Mouse (Mus musculus) midbrain, embryonic 10.5 days (tissue): ENCODE data around the gene Htr2b. TPM values are rescaled to one million over a fixed set of nuclear protein-coding genes. Genes with fewer than 3 reads are reported as not detected.

Experiments used
- DNase-seq: peaks from one replicate; pipeline ENCODE4 v3.0.0-alpha.2; 2017; ENCODE audit warnings: low spot score
- H3K27ac ChIP-seq: fragments of 300-500 bp; sonication (generic); replicated peaks from 2 replicates; pipeline ENCODE4 v1.5.1; 2016; ENCODE audit warnings: mild to moderate bottlenecking
- H3K27me3 ChIP-seq: fragments of 300-500 bp; sonication (generic); 2 replicates; pipeline ENCODE4 v1.6.1; 2016; ENCODE audit warnings: low read depth, mild to moderate bottlenecking; ENCODE audit not compliant: poor library complexity, severe bottlenecking
- H3K36me3 ChIP-seq: fragments of 300-500 bp; sonication (generic); 2 replicates; pipeline ENCODE4 v1.6.1; 2016; ENCODE audit warnings: mild to moderate bottlenecking, moderate library complexity
- H3K4me1 ChIP-seq: fragments of 300-500 bp; sonication (generic); 2 replicates; pipeline ENCODE4 v1.6.1; 2016
- H3K4me3 ChIP-seq: fragments of 300-500 bp; sonication (generic); 2 replicates; pipeline ENCODE4 v1.5.1; 2016; ENCODE audit warnings: mild to moderate bottlenecking, moderate library complexity
- H3K9me3 ChIP-seq: fragments of 300-500 bp; sonication (generic); replicated peaks from 2 replicates; pipeline ENCODE4 v1.6.1; 2016; ENCODE audit warnings: mild to moderate bottlenecking
- WGBS: fragments of 180-500 bp; shearing (Covaris S2); methylation state at CpG from one replicate; pipeline ENCODE4 v1.1.7; 2016; 5-methylcytosine and 5-hydroxymethylcytosine counted together
- polyA plus RNA-seq: library from polyadenylated mRNA; unstranded; fragments of >200 nt; fragmentation: Nextera tagmentation; extraction: Ambion mirVana; gene quantifications from 2 replicates; pipeline ENCODE4 v1.2.1, GENCODE M21; 2016

The Htr2b gene
- polyA plus RNA-seq, 1 experiment from 2014 or later: 0.26 TPM

- peaks cover 11% of the 10 kb centered on the region for H3K36me3 ChIP-seq
- no peaks in the 10 kb centered on the region for H3K9me3 ChIP-seq
- DNase-seq: no peak
- no peak overlapping the region for H3K4me3 ChIP-seq
- WGBS: 89% methylated on average over 5 of the region's 5 CpGs
- no peak overlapping the region for H3K27ac ChIP-seq
- no peaks in the 10 kb centered on the region for H3K27me3 ChIP-seq
- peaks cover 7% of the 10 kb centered on the region; the same call in 1 of the 2 replicates for H3K4me1 ChIP-seq
These were observed 34.5 kb upstream of the Htr2b start for GRCm38 (mm10) chr1:86146293-86146692.

DNA sequence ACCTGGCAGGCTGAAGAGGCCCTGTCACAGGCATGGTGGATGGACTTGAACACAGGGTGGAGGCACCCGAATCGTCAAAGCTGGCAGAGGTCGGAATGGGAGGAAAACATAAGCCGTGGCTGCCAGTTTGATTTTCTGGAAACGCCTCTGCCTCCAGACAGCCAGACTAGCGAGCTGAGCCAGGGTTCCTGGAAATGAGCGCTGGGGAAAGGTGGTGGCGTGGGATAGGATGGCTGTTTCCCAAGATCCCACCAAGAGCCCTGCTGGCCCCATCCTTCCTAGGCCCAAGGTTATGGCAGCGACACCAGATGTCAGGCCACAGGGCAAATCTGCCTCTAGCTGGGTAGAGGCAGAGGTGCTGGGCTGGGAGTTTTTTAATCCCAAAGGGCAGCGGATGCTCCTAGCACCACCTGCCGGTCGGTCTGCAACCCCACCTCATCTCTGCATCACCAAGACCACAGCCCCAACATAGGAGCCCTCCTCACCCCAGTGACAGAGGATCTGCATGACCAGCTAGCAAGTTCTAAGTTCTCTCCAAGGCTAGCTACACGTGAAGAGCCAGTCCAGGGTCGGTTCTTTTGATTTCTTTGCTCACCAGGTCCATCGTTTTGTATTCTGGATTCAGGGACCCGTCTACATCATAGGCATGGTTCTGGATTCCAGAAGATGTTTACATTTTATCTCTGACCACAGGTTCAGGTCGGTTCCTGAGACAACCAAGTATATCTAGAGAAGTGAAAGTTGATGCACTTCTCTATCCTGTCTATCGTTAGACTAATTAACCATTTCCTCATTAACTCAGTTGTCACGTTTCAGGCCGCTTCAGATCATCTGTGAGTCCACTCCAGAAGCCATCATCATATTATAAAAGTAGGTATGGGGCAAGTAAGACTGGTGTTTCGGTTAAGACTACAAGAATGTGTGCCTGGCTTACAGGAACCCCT is 32.5 kb upstream of the Htr2b start:
- WGBS: 77% methylated on average over 21 of the region's 21 CpGs
- peaks cover 7% of the 10 kb centered on the region; the same call in 1 of the 2 replicates for H3K4me1 ChIP-seq
- no peak overlapping the region; the same call in 1 of the 2 replicates for H3K27ac ChIP-seq
- no peak for DNase-seq
- no peaks in the 10 kb centered on the region for H3K27me3 ChIP-seq
- no peaks in the 10 kb centered on the region for H3K9me3 ChIP-seq
- H3K36me3 ChIP-seq: peaks cover 29% of the 10 kb centered on the region
- no peak overlapping the region for H3K4me3 ChIP-seq

GRCm38 (mm10) chr1:86143165-86143564 is 31.4 kb upstream of the Htr2b start:
- no peaks in the 10 kb centered on the region for H3K27me3 ChIP-seq
- no peak overlapping the region for H3K4me3 ChIP-seq
- peaks cover 7% of the 10 kb centered on the region; the same call in 1 of the 2 replicates for H3K4me1 ChIP-seq
- no peak for DNase-seq
- H3K36me3 ChIP-seq: peaks cover 40% of the 10 kb centered on the region
- no peak overlapping the region for H3K27ac ChIP-seq
- no peaks in the 10 kb centered on the region for H3K9me3 ChIP-seq
- 88% methylated on average over 4 of the region's 4 CpGs for WGBS

DNA sequence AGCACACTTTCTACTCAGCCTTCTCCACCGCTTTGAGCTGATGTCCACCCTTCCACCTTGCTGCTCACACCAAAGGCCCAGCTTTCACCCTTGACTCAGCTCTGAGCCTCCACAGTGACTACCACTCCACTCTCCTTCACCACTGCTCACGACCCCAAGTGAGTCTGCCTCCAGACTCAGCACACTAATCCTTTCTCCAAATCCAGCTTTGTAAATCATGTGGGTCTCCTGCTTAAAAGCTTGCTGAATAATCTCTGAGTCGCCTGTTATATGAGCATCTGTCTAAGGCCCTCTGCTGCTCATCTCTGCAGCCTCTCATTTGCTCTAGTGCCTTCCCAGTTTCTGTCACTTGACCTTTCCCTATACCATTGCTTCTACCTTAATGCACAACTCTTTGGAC is 29.3 kb upstream of the Htr2b start:
- no peaks in the 10 kb centered on the region for H3K27me3 ChIP-seq
- H3K9me3 ChIP-seq: no peaks in the 10 kb centered on the region
- WGBS: 81% methylated on average over 3 of the region's 3 CpGs
- no peak overlapping the region for H3K4me3 ChIP-seq
- no peak overlapping the region for H3K27ac ChIP-seq
- H3K36me3 ChIP-seq: peaks cover 60% of the 10 kb centered on the region
- no peak for DNase-seq
- peaks cover 7% of the 10 kb centered on the region; the same call in 1 of the 2 replicates for H3K4me1 ChIP-seq

- no peaks in the 10 kb centered on the region for H3K4me1 ChIP-seq
- no peak overlapping the region for H3K27ac ChIP-seq
- H3K27me3 ChIP-seq: no peaks in the 10 kb centered on the region
- peaks cover 93% of the 10 kb centered on the region for H3K36me3 ChIP-seq
- H3K9me3 ChIP-seq: no peaks in the 10 kb centered on the region
- DNase-seq: no peak
- WGBS: 93% methylated on average over 6 of the region's 6 CpGs
- H3K4me3 ChIP-seq: no peak overlapping the region
These were observed 23.5 kb upstream of the Htr2b start for GRCm38 (mm10) chr1:86135315-86135714.

DNA sequence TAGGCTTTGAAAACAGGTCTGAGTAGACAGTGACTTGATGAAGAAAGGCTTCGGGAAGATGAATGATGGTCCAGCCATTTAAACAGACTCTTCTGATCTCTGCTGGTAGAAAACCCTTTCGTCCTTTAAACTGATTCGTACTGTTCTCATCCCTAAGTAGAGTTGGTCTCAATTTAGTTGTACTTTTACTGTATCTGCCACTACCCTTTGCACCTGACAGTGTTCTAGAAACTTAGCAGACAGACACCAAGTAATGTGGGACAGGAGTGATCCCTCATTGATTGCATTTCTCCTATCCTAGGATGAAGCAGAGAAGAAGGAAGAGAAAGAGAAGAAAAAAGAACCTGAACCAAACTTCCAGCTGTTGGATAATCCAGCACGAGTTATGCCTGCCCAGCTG is 21.6 kb upstream of the Htr2b start, which contains the start of gene Gm21972:
TSS of gene Gm21972 (plus strand) at position 301 of the 400 bp plus-strand sequence.
- Histone ChIP-seq H3K4me3 (no peak within 1 kb of the TSS), H3K36me3 (peaks cover 95% of the 10 kb centered on the region), H3K27me3 (no peaks in the 10 kb centered on the region), H3K4me1 (no peaks in the 10 kb centered on the region), H3K27ac (no peak within 1 kb of the TSS), H3K9me3 (no peaks in the 10 kb centered on the region)
- 95% methylated on average over 4 of the region's 4 CpGs for WGBS
- DNase-seq: no peak

GRCm38 (mm10) chr1:86126036-86126435 is 14.3 kb upstream of the Htr2b start:
- Histone ChIP-seq H3K27ac (no peak overlapping the region), H3K4me3 (no peak overlapping the region), H3K36me3 (peaks cover 98% of the 10 kb centered on the region), H3K27me3 (no peaks in the 10 kb centered on the region), H3K4me1 (no peaks in the 10 kb centered on the region), H3K9me3 (no peaks in the 10 kb centered on the region)
- whole genome bisulfite sequencing: 99% methylated on average over 2 of the region's 2 CpGs
- DNase-seq: no peak

DNA sequence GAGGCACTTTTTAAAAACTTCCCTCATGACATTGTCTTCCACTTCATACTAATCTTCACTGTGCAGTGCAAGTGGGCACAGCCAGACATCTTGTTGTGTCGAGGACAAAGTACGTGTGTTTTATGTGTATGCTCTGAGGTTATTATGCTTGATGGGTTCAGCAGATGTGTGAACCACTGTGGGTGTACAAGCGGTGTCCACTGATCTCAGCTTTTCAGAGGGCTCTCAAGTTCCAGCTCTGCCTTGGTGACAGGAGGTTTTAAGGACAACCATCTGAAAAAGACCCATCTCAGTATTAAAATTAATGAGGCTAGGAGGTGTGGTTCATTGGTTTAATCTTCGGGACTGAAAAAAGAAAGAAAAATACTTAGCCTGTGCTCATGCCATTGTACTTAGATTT is 7.8 kb upstream of the Htr2b start:
- H3K4me1 ChIP-seq: no peaks in the 10 kb centered on the region
- H3K36me3 ChIP-seq: peaks cover 87% of the 10 kb centered on the region
- no peaks in the 10 kb centered on the region for H3K27me3 ChIP-seq
- no peaks in the 10 kb centered on the region for H3K9me3 ChIP-seq
- no peak overlapping the region for H3K27ac ChIP-seq
- H3K4me3 ChIP-seq: no peak overlapping the region
- WGBS: 95% methylated on average over 4 of the region's 4 CpGs
- no peak for DNase-seq

GRCm38 (mm10) chr1:86114141-86114540 is 2.4 kb upstream of the Htr2b start:
- Histone ChIP-seq H3K36me3 (peaks cover 42% of the 10 kb centered on the region), H3K4me3 (no peak overlapping the region), H3K27ac (no peak overlapping the region), H3K9me3 (no peaks in the 10 kb centered on the region), H3K27me3 (no peaks in the 10 kb centered on the region), H3K4me1 (peaks cover 4% of the 10 kb centered on the region; the same call in 1 of the 2 replicates)
- no peak for DNase-seq
- WGBS: 89% methylated on average over 3 of the region's 3 CpGs

DNA sequence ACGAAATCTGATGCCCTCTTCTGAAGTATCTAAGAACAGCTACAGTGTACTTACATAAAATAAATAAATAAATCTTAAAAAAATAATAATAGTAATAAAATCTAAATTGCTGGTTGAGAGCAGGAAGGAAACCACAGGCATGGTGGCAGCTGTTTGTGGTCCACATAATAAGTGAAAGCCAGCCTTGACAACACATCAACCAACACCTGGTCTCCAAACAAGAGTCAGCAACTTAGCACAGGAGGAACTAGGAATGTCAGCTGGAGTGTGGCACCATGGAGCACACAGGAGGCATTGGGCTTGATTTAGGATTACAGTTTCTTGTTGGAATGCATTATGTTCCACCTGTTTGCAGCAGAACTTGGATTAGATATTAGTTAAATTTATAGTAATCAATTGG is 6.7 kb downstream of the Htr2b start:
- 100% methylated on average over 1 of the region's 1 CpGs for WGBS
- no peaks in the 10 kb centered on the region for H3K4me1 ChIP-seq

DNA sequence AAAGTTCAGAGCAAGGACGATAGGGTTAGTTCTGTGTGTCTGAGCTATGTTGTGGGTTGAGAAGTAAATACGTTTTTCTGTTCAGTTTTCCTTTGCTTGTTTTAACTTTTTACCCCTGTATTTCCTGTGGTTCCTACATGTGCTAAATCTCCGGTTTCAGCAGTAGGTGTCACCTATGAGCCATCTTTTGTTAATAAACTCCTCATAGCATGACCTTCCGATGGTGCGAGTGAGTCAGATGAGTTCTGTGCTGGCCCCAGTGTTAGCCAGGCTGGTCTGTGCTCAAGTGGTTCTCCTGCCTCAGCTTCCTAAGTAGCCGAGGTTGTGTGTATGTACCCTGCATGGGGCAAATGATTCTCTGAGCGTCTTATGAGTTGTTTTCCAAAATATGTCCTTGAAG is 17.4 kb downstream of the Htr2b start:
- Histone ChIP-seq H3K27me3 (no peaks in the 10 kb centered on the region), H3K4me3 (no peak overlapping the region), H3K9me3 (no peaks in the 10 kb centered on the region), H3K27ac (no peak overlapping the region), H3K4me1 (no peaks in the 10 kb centered on the region), H3K36me3 (peaks cover 93% of the 10 kb centered on the region)
- no peak for DNase-seq
- WGBS: 89% methylated on average over 7 of the region's 7 CpGs

More for the DNA sequence above, 6.7 kb downstream of the Htr2b start:
- DNase-seq: no peak
- no peak overlapping the region for H3K4me3 ChIP-seq
- H3K27ac ChIP-seq: no peak overlapping the region
- H3K36me3 ChIP-seq: peaks cover 36% of the 10 kb centered on the region
- H3K9me3 ChIP-seq: no peaks in the 10 kb centered on the region
- no peaks in the 10 kb centered on the region for H3K27me3 ChIP-seq

GRCm38 (mm10) chr1:86076565-86076964 is 35.2 kb downstream of the Htr2b start:
- H3K4me1 ChIP-seq: no peaks in the 10 kb centered on the region
- H3K36me3 ChIP-seq: peaks cover 95% of the 10 kb centered on the region
- H3K27me3 ChIP-seq: no peaks in the 10 kb centered on the region
- no peak for DNase-seq
- H3K27ac ChIP-seq: no peak overlapping the region
- 97% methylated on average over 2 of the region's 2 CpGs for WGBS
- no peaks in the 10 kb centered on the region; the same call in 1 of the 2 replicates for H3K9me3 ChIP-seq
- H3K4me3 ChIP-seq: no peak overlapping the region
